Mouse (Mus musculus) hindbrain, embryonic 10.5 days (tissue): Measurements from ENCODE around the gene Sprr2a3. TPM values are rescaled to one million over a fixed set of nuclear protein-coding genes. Genes with fewer than 3 reads are reported as not detected.
"Not testable (repeated sequence)": the region's sequence is repeated elsewhere in the genome, so short reads cannot be mapped to it uniquely, and the experiment has no call there.

Experiments used
- DNase-seq: peaks from one replicate; pipeline ENCODE4 v3.0.0-alpha.2; 2017; ENCODE audit warnings: low spot score
- H3K27ac ChIP-seq: fragments of 300-500 bp; sonication (generic); 2 replicates; pipeline ENCODE4 v1.5.1; 2016; ENCODE audit warnings: mild to moderate bottlenecking, moderate library complexity
- H3K27me3 ChIP-seq: fragments of 300-500 bp; sonication (generic); 2 replicates; pipeline ENCODE4 v1.6.1; 2016; ENCODE audit warnings: mild to moderate bottlenecking; ENCODE audit not compliant: poor library complexity, insufficient read depth, severe bottlenecking
- H3K36me3 ChIP-seq: fragments of 300-500 bp; sonication (generic); 2 replicates; pipeline ENCODE4 v1.6.1; 2016; ENCODE audit warnings: mild to moderate bottlenecking, moderate library complexity
- H3K4me1 ChIP-seq: fragments of 300-500 bp; sonication (generic); replicated peaks from 2 replicates; pipeline ENCODE4 v1.6.1; 2016; ENCODE audit warnings: mild to moderate bottlenecking
- H3K4me3 ChIP-seq: fragments of 300-500 bp; sonication (generic); 2 replicates; pipeline ENCODE4 v1.5.1; 2016; ENCODE audit warnings: mild to moderate bottlenecking, moderate library complexity
- H3K9me3 ChIP-seq: fragments of 300-500 bp; sonication (generic); 2 replicates; pipeline ENCODE4 v1.6.1; 2016; ENCODE audit warnings: mild to moderate bottlenecking, moderate library complexity
- WGBS: fragments of 180-500 bp; shearing (Covaris S2); methylation state at CpG from one replicate; pipeline ENCODE4 v1.1.7; 2016; 5-methylcytosine and 5-hydroxymethylcytosine counted together
- polyA plus RNA-seq: library from polyadenylated mRNA; unstranded; fragments of >200 nt; fragmentation: Nextera tagmentation; extraction: Ambion mirVana; gene quantifications from 2 replicates; pipeline ENCODE4 v1.2.1, GENCODE M21; 2016

Sprr2a3 gene
- polyA plus RNA-seq: not detected in 2 replicates

- 84% methylated on average over 1 of the region's 1 CpGs for WGBS
- H3K27me3 ChIP-seq, H3K9me3 ChIP-seq, H3K27ac ChIP-seq, H3K4me1 ChIP-seq, H3K4me3 ChIP-seq, DNase-seq, H3K36me3 ChIP-seq: not testable (repeated sequence)
Observed at GRCm38 (mm10) chr3:92285101-92285500, at the start of gene Sprr2a3. Gene Sprr2a3 (plus strand): TSS chr3:92285417.

- not testable (repeated sequence) for H3K9me3 ChIP-seq, DNase-seq
- WGBS: no CpG with 5 or more reads among the region's 5 CpGs
Observed at GRCm38 (mm10) chr3:92236463-92237189, 48.6 kb upstream of the Sprr2a3 start.

GRCm38 (mm10) chr3:92238736-92239135 is 46.5 kb upstream of the Sprr2a3 start:
- H3K27me3 ChIP-seq, H3K27ac ChIP-seq, H3K4me3 ChIP-seq, DNase-seq, H3K36me3 ChIP-seq, H3K4me1 ChIP-seq, H3K9me3 ChIP-seq: not testable (repeated sequence)

More at GRCm38 (mm10) chr3:92236463-92237189, 48.6 kb upstream of the Sprr2a3 start:
- not testable (repeated sequence) for H3K4me3 ChIP-seq, H3K36me3 ChIP-seq, H3K27me3 ChIP-seq, H3K4me1 ChIP-seq, H3K27ac ChIP-seq

- not testable (repeated sequence) for H3K27ac ChIP-seq, H3K9me3 ChIP-seq, DNase-seq, H3K4me3 ChIP-seq, H3K27me3 ChIP-seq, H3K4me1 ChIP-seq, H3K36me3 ChIP-seq
- no CpG with 5 or more reads among the region's 1 CpGs for WGBS
Observed at GRCm38 (mm10) chr3:92239197-92239596, 46.0 kb upstream of the Sprr2a3 start.

GRCm38 (mm10) chr3:92244833-92245232 is 40.4 kb upstream of the Sprr2a3 start:
- H3K4me1 ChIP-seq, H3K27ac ChIP-seq, H3K9me3 ChIP-seq, H3K4me3 ChIP-seq, H3K36me3 ChIP-seq, H3K27me3 ChIP-seq, DNase-seq: not testable (repeated sequence)

GRCm38 (mm10) chr3:92246245-92246644 is 39.0 kb upstream of the Sprr2a3 start:
- DNase-seq, H3K27me3 ChIP-seq, H3K4me3 ChIP-seq, H3K9me3 ChIP-seq, H3K27ac ChIP-seq, H3K4me1 ChIP-seq, H3K36me3 ChIP-seq: not testable (repeated sequence)
- WGBS: no CpG with 5 or more reads among the region's 10 CpGs

- not testable (repeated sequence) for H3K4me1 ChIP-seq, DNase-seq, H3K27me3 ChIP-seq, H3K9me3 ChIP-seq, H3K27ac ChIP-seq, H3K4me3 ChIP-seq, H3K36me3 ChIP-seq
Observed at GRCm38 (mm10) chr3:92248494-92248893, 36.7 kb upstream of the Sprr2a3 start.

- DNase-seq, H3K27ac ChIP-seq, H3K9me3 ChIP-seq, H3K36me3 ChIP-seq, H3K4me1 ChIP-seq, H3K4me3 ChIP-seq, H3K27me3 ChIP-seq: not testable (repeated sequence)
- WGBS: 93% methylated on average over 1 of the region's 2 CpGs
Observed at GRCm38 (mm10) chr3:92250450-92250849, 34.8 kb upstream of the Sprr2a3 start.

- no CpG with 5 or more reads among the region's 8 CpGs for WGBS
Observed at GRCm38 (mm10) chr3:92253860-92254259, 31.4 kb upstream of the Sprr2a3 start.

GRCm38 (mm10) chr3:92258526-92258925 is 26.7 kb upstream of the Sprr2a3 start:
- H3K27ac ChIP-seq, H3K27me3 ChIP-seq, H3K4me1 ChIP-seq, DNase-seq, H3K36me3 ChIP-seq, H3K9me3 ChIP-seq, H3K4me3 ChIP-seq: not testable (repeated sequence)

More at GRCm38 (mm10) chr3:92253860-92254259, 31.4 kb upstream of the Sprr2a3 start:
- H3K27ac ChIP-seq, H3K4me1 ChIP-seq, H3K36me3 ChIP-seq, H3K4me3 ChIP-seq, H3K27me3 ChIP-seq, DNase-seq, H3K9me3 ChIP-seq: not testable (repeated sequence)

GRCm38 (mm10) chr3:92263462-92263861 is 21.8 kb upstream of the Sprr2a3 start:
- WGBS: no CpG with 5 or more reads among the region's 2 CpGs
- H3K27me3 ChIP-seq, H3K27ac ChIP-seq, H3K9me3 ChIP-seq, DNase-seq, H3K36me3 ChIP-seq, H3K4me3 ChIP-seq, H3K4me1 ChIP-seq: not testable (repeated sequence)

- DNase-seq, H3K27me3 ChIP-seq, H3K27ac ChIP-seq, H3K9me3 ChIP-seq, H3K36me3 ChIP-seq, H3K4me1 ChIP-seq, H3K4me3 ChIP-seq: not testable (repeated sequence)
- WGBS: no CpG with 5 or more reads among the region's 4 CpGs
Observed at GRCm38 (mm10) chr3:92271414-92271985, 13.7 kb upstream of the Sprr2a3 start.

- not testable (repeated sequence) for DNase-seq, H3K4me3 ChIP-seq, H3K36me3 ChIP-seq, H3K27me3 ChIP-seq, H3K27ac ChIP-seq, H3K9me3 ChIP-seq, H3K4me1 ChIP-seq
Observed at GRCm38 (mm10) chr3:92273504-92273903, 11.7 kb upstream of the Sprr2a3 start.

- H3K27me3 ChIP-seq, H3K4me3 ChIP-seq, DNase-seq, H3K36me3 ChIP-seq, H3K9me3 ChIP-seq, H3K4me1 ChIP-seq, H3K27ac ChIP-seq: not testable (repeated sequence)
- no CpG with 5 or more reads among the region's 1 CpGs for WGBS
Observed at GRCm38 (mm10) chr3:92274018-92274417, 11.2 kb upstream of the Sprr2a3 start.
